Mouse (Mus musculus) layer of hippocampus, postnatal 25 days (tissue): ENCODE data around the gene Ube2o. TPM values are rescaled to one million over a fixed set of nuclear protein-coding genes. Genes with fewer than 3 reads are reported as not detected.
"Not testable (repeated sequence)": the region's sequence is repeated elsewhere in the genome, so short reads cannot be mapped to it uniquely, and the experiment has no call there.

Experiments used
- DNase-seq, 2 experiments: peaks; one replicate each; pipeline ENCODE4 v3.0.0; 2022; ENCODE audit warnings: mixed read lengths in 2 of 2, low spot score in 1 of 2; ENCODE audit errors: extremely low spot score in 1 of 2
- total RNA-seq, 2 experiments: library from RNA; stranded (reverse); gene quantifications; 2 replicates each; pipeline ENCODE4 v1.2.3; 2021

Gene Ube2o
- total RNA-seq, 2 experiments from 2014 or later, result 97.0 to 97.1 TPM

- DNase-seq, result no peak
Measured at GRCm38 (mm10) chr11:116522046-116522445, 59.2 kb downstream of the Ube2o start.

GRCm38 (mm10) chr11:116521143-116521542 lies 60.1 kb downstream of the Ube2o start:
- no peak for DNase-seq

GRCm38 (mm10) chr11:116518482-116518881 lies 62.8 kb downstream of the Ube2o start:
- no peak for DNase-seq

GRCm38 (mm10) chr11:116515330-116516020 lies 65.8 kb downstream of the Ube2o start:
- no peak for DNase-seq

- no peak for DNase-seq
Measured at GRCm38 (mm10) chr11:116513531-116514038, 67.7 kb downstream of the Ube2o start.

GRCm38 (mm10) chr11:116512987-116513386 lies 68.3 kb downstream of the Ube2o start:
- no peak for DNase-seq

- no peak for DNase-seq
Measured at GRCm38 (mm10) chr11:116512154-116512553, 69.1 kb downstream of the Ube2o start.

GRCm38 (mm10) chr11:116511301-116511868 lies 69.9 kb downstream of the Ube2o start:
- no peak for DNase-seq

- no peak for DNase-seq
Measured at GRCm38 (mm10) chr11:116508689-116509088, 72.6 kb downstream of the Ube2o start.

GRCm38 (mm10) chr11:116506151-116506875 lies 74.9 kb downstream of the Ube2o start:
- DNase-seq, result no peak

- DNase-seq, result no peak
Measured at GRCm38 (mm10) chr11:116505573-116505972, 75.7 kb downstream of the Ube2o start.

- no peak for DNase-seq
Measured at GRCm38 (mm10) chr11:116504516-116504915, 76.7 kb downstream of the Ube2o start.

- DNase-seq, result peak in 1 of 2 experiments; percentile 24
Measured at GRCm38 (mm10) chr11:116501005-116501746, 80.1 kb downstream of the Ube2o start.

- no peak for DNase-seq
Measured at GRCm38 (mm10) chr11:116499018-116499417, 82.2 kb downstream of the Ube2o start.

- no peak for DNase-seq
Measured at GRCm38 (mm10) chr11:116498596-116498995, 82.7 kb downstream of the Ube2o start.

- no peak for DNase-seq
Measured at GRCm38 (mm10) chr11:116497313-116497712, 83.9 kb downstream of the Ube2o start.

- DNase-seq, result no peak
Measured at GRCm38 (mm10) chr11:116494474-116495174, 86.6 kb downstream of the Ube2o start.

- DNase-seq, result no peak
Measured at GRCm38 (mm10) chr11:116493795-116494252, 87.4 kb downstream of the Ube2o start, which contains the start of gene Prpsap1. Prpsap1 (minus strand) TSS chr11:116494202.

GRCm38 (mm10) chr11:116493191-116493590 lies 88.1 kb downstream of the Ube2o start:
- DNase-seq, result no peak

GRCm38 (mm10) chr11:116492507-116492906 lies 88.7 kb downstream of the Ube2o start:
- DNase-seq, result not testable (repeated sequence)
